Mouse (Mus musculus): ENCODE data around the gene Thsd4.

DNA sequence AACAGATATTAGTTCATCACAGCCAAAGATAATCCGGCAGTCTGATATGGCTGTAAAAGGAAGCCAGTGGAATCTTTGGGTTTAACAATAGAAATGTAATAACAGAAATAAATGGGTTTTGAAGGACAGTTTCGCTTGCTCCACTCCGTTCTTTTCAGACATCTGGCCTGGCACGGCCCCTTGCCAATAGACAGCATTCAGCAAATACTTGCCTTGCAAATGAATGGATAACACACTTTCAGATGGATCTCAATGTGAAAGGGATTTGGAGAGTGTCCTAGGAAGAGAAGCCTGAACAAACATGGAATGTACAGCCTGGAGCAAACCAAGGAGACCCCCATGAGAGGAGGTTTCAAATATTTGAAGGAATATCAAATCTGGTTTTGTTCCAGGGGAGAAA, 295.2 kb downstream of the Thsd4 start:
- TF ChIP-seq USF1 (IDR thresholded peaks at IDR 0.05; ENCODE audit: low read depth) (no peak), CTCF (IDR thresholded peaks at IDR 0.05; ENCODE audit: control insufficient read depth, insufficient read depth, insufficient read length) (no peak), MYOG (IDR thresholded peaks at IDR 0.05; ENCODE audit: control insufficient read depth, extremely low read depth, insufficient read length) (no peak), MAX (IDR thresholded peaks at IDR 0.05) (no peak), MYOD1 (IDR thresholded peaks at IDR 0.05; ENCODE audit: control insufficient read depth, insufficient read length, low read depth) (no peak)
